Mouse (Mus musculus): ENCODE data around the gene Hist1h2ae.

Hist1h2ae gene

DNA sequence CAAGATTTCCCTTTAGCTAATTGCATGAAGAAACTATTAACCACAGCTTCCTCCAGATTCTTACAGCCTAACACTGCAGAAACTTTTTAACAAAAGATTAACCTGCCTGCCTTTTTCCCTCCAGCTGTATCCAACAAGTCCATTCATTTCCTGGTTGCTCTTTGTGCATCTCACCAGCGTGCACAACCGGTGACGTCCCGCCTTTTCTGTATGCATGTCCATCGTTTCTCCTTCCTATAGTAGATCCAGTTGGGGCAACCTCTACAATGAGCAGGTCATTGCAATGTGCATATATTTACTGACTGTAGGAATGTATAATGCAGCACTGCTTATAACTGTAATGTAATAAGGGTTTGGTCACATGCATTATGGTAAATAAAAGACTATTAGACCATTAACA lies 47.0 kb downstream of the Hist1h2ae start:
- in situ Hi-C loops (cut with MseI, MboI): loop anchor here (10.0 to 25.0 kb wide), 2 partner anchors 1479 to 1487 kb away; partner anchors contain the start of genes Hist1h2ag (in 2 of the 2), Hist1h2bj (in 2 of the 2), Hist1h4i (in 2 of the 2) and Hist1h2ah (in 1 of the 2)

- in situ Hi-C loops (cut with MseI, MboI): loop anchor here (10.0 to 25.0 kb wide), 2 partner anchors 1477 to 1484 kb away; partner anchors contain the start of genes Hist1h2ag (in 2 of the 2), Hist1h2bj (in 2 of the 2), Hist1h4i (in 2 of the 2) and Hist1h2ah (in 1 of the 2)
Measured at GRCm38 (mm10) chr13:23521703-23522102, 49.3 kb downstream of the Hist1h2ae start.
